Mouse (Mus musculus): Measurements from ENCODE around the gene Gm14408.
"Not testable (repeated sequence)": the region's sequence is repeated elsewhere in the genome, so short reads cannot be mapped to it uniquely, and the experiment has no call there.

Gm14408 gene

GRCm38 (mm10) chr2:176830840-176831239, at the start of gene Gm14408:
TSS of gene Gm14408 (plus strand) at chr2:176831140.
- not testable (repeated sequence) for DNase-seq (ENCODE audit: low read depth, low spot score)

GRCm38 (mm10) chr2:176798312-176798711, 32.6 kb upstream of the Gm14408 start, which contains the start of gene Gm14295:
TSS of gene Gm14295 (plus strand) at chr2:176798612.
- DNase-seq (ENCODE audit: low read depth, low spot score) = not testable (repeated sequence)

GRCm38 (mm10) chr2:176798785-176799184, 32.2 kb upstream of the Gm14408 start:
- peak; percentile 0 for DNase-seq (ENCODE audit: low read depth, low spot score)

Measured in CD4-positive, CD25-positive, alpha-beta regulatory T cell, adult 2 months (primary cell).